Mouse (Mus musculus): Measurements from ENCODE around the gene Nfkbil1. TPM values are rescaled to one million over a fixed set of nuclear protein-coding genes. Genes with fewer than 3 reads are reported as not detected.

The Nfkbil1 gene
- 16.9 and 29.1 TPM in 2 replicates for polyA plus RNA-seq (2012; rRNA removed)

GRCm38 (mm10) chr17:35235614-35236389 lies at the start of gene Nfkbil1:
Nfkbil1 (minus strand) TSS chr17:35235792.
- WGBS: under 1% methylated on average over 35 of the region's 35 CpGs
- peaks cover 17% of the 10 kb centered on the region for H3K4me1 ChIP-seq (ENCODE audit: control insufficient read depth, insufficient read depth, insufficient read length)
- H3K27me3 ChIP-seq (ENCODE audit: control insufficient read depth, insufficient read depth, low read length): no peaks in the 10 kb centered on the region
- peak; percentile 88 to 91 for DNase-seq (ENCODE audit: low read depth in 1 of 2, low spot score in 2 of 2)
- H3K4me3 ChIP-seq (ENCODE audit: extremely low read depth, insufficient read depth, insufficient read length): peak within 1 kb of the TSS; percentile 60
- H3K36me3 ChIP-seq (ENCODE audit: control insufficient read depth, insufficient read depth, low read length): 0 out of 2 replicates have a peak, but pooled peaks cover 2% of the 10 kb centered on the region
- peak within 1 kb of the TSS; percentile 97 for H3K27ac ChIP-seq (ENCODE audit: insufficient read depth, low read length)
- TF ChIP-seq POLR2A (IDR thresholded peaks at IDR 0.05; ENCODE audit: low read depth, low read length) (no peak; the same call in none of the 2 replicates), CTCF (IDR thresholded peaks at IDR 0.05; ENCODE audit: extremely low read depth, insufficient read depth, insufficient read length, insufficient replicate concordance) (no peak)

DNA sequence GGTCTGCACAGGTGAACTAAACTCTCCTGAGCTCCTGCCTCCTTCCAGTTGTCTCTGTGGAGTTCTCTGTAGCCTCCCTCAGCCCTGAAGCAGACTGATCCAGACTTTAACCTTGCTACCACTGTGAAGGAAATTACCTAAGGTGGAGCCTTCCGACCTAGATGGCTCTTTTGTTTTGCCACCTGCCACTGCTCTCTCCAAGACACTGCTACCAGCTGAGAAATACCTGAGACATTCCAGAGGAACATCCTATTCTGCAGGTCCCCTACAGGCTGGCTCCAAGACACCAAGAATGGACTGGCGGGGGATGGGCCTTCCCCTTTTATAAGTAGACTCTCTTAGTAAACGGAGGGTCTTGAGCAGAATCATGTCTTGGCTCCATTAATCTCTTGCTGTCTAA lies 44.7 kb upstream of the Nfkbil1 start:
- DNase-seq (ENCODE audit: low read depth in 1 of 2, low spot score in 2 of 2): no peak
- Histone ChIP-seq H3K4me3 (ENCODE audit: extremely low read depth, insufficient read depth, insufficient read length) (no peak overlapping the region), H3K27me3 (ENCODE audit: control insufficient read depth, insufficient read depth, low read length) (peaks cover 2% of the 10 kb centered on the region; the same call in 1 of the 2 replicates), H3K36me3 (ENCODE audit: control insufficient read depth, insufficient read depth, low read length) (no peaks in the 10 kb centered on the region), H3K4me1 (ENCODE audit: control insufficient read depth, insufficient read depth, insufficient read length) (no peaks in the 10 kb centered on the region), H3K27ac (ENCODE audit: insufficient read depth, low read length) (no peak overlapping the region)
- TF ChIP-seq CTCF (IDR thresholded peaks at IDR 0.05; ENCODE audit: extremely low read depth, insufficient read depth, insufficient read length, insufficient replicate concordance): no peak
- TF ChIP-seq POLR2A (IDR thresholded peaks at IDR 0.05; ENCODE audit: low read depth, low read length): no peak
- WGBS: 75% methylated on average over 3 of the region's 3 CpGs

DNA sequence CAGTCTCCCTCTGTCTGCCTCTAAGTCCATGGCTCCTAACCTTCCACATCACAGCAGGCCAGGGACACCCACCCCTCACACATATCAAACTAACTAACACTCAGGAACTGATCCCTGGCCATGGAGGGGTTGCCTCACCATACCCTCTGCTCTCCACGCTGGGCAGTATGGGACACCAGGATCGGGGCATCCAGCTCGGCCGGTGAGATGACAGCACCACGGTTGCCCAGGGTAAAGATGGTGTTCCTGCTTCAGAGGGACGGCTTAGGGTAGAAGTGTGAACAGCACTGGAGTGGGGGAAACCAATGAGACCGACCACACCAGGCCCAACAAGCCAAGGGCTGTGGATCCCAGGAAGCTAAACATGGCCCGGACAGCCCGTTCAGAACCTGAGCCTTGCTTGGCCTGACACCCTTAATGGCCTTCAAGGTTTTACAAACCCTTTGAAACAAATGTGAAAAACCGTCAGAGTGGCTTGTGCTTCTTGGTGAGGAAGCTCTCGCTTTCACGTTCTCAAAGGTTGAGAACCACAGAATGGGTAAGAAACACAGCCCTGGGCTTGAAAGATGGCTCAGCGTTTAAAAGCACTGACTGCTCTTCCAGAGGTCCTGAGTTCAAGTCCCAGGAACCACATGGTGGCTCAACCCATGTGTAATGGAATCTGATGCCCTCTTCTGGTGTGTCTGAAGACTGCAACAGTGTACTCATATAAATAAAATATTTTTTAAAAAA lies 43.5 kb upstream of the Nfkbil1 start:
- TF ChIP-seq CTCF (IDR thresholded peaks at IDR 0.05; ENCODE audit: extremely low read depth, insufficient read depth, insufficient read length, insufficient replicate concordance): no peak
- no peaks in the 10 kb centered on the region for H3K36me3 ChIP-seq (ENCODE audit: control insufficient read depth, insufficient read depth, low read length)
- H3K27me3 ChIP-seq (ENCODE audit: control insufficient read depth, insufficient read depth, low read length): no peaks in the 10 kb centered on the region
- no peak for DNase-seq (ENCODE audit: low read depth in 1 of 2, low spot score in 2 of 2)
- H3K4me1 ChIP-seq (ENCODE audit: control insufficient read depth, insufficient read depth, insufficient read length): peaks cover 2% of the 10 kb centered on the region; the same call in 1 of the 2 replicates
- H3K27ac ChIP-seq (ENCODE audit: insufficient read depth, low read length): no peak overlapping the region
- WGBS: 87% methylated on average over 13 of the region's 13 CpGs
- no peak overlapping the region for H3K4me3 ChIP-seq (ENCODE audit: extremely low read depth, insufficient read depth, insufficient read length)

DNA sequence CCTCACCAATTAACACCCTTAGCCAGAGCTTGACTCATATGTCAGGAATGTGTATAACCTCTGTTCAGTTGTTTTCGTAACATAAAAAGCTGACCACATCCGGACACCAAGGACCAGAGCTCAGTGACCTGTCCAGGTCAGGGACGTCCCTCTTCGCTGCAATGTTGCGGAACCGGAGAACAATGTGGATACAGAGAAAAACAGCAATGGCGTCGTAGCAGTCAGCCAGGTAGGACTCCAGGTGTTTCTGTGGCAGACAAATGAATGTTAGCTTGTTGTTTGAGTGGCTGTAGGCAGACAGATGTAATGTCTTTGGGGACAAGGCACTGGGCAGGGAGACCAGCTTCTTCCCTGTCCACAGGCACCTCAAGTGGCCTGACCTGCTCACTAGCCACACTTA lies 42.5 kb upstream of the Nfkbil1 start:
- no peak for DNase-seq (ENCODE audit: low read depth in 1 of 2, low spot score in 2 of 2)
- H3K27ac ChIP-seq (ENCODE audit: insufficient read depth, low read length): no peak overlapping the region
- 82% methylated on average over 8 of the region's 8 CpGs for WGBS
- no peak for TF ChIP-seq CTCF (IDR thresholded peaks at IDR 0.05; ENCODE audit: extremely low read depth, insufficient read depth, insufficient read length, insufficient replicate concordance)
- no peak for TF ChIP-seq POLR2A (IDR thresholded peaks at IDR 0.05; ENCODE audit: low read depth, low read length)
- no peak overlapping the region for H3K4me3 ChIP-seq (ENCODE audit: extremely low read depth, insufficient read depth, insufficient read length)
- peaks cover 2% of the 10 kb centered on the region; the same call in 1 of the 2 replicates for H3K4me1 ChIP-seq (ENCODE audit: control insufficient read depth, insufficient read depth, insufficient read length)
- no peaks in the 10 kb centered on the region for H3K36me3 ChIP-seq (ENCODE audit: control insufficient read depth, insufficient read depth, low read length)
- H3K27me3 ChIP-seq (ENCODE audit: control insufficient read depth, insufficient read depth, low read length): no peaks in the 10 kb centered on the region

GRCm38 (mm10) chr17:35276304-35276864 lies 40.8 kb upstream of the Nfkbil1 start:
- no peak overlapping the region for H3K27ac ChIP-seq (ENCODE audit: insufficient read depth, low read length)
- H3K36me3 ChIP-seq (ENCODE audit: control insufficient read depth, insufficient read depth, low read length): no peaks in the 10 kb centered on the region
- no peaks in the 10 kb centered on the region for H3K27me3 ChIP-seq (ENCODE audit: control insufficient read depth, insufficient read depth, low read length)
- TF ChIP-seq CTCF (IDR thresholded peaks at IDR 0.05; ENCODE audit: extremely low read depth, insufficient read depth, insufficient read length, insufficient replicate concordance) (no peak), POLR2A (IDR thresholded peaks at IDR 0.05; ENCODE audit: low read depth, low read length) (no peak)
- WGBS: 31% methylated on average over 13 of the region's 13 CpGs
- no peak for DNase-seq (ENCODE audit: low read depth in 1 of 2, low spot score in 2 of 2)
- H3K4me3 ChIP-seq (ENCODE audit: extremely low read depth, insufficient read depth, insufficient read length): no peak overlapping the region
- peaks cover 2% of the 10 kb centered on the region; the same call in 1 of the 2 replicates for H3K4me1 ChIP-seq (ENCODE audit: control insufficient read depth, insufficient read depth, insufficient read length)

DNA sequence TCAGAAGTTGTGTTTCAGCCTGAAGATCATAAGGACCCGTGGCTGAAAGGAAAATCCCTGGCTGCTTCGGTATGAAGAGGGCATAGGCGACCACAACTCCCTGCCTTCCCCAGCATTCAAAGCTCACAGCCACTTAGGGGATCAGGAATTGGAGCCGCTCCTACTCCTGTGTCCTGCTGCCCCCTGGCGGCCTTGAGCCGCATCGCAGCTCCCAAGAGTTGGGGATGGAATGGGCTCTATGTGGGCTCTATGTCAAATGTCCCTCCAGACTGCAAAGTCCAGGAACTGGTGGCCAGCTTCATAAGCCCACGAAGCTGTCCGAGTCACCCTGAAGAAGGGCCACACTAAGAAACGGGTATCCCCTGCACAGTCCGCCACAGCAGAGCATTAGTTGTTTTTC lies 39.2 kb upstream of the Nfkbil1 start:
- Histone ChIP-seq H3K36me3 (ENCODE audit: control insufficient read depth, insufficient read depth, low read length) (no peaks in the 10 kb centered on the region), H3K4me3 (ENCODE audit: extremely low read depth, insufficient read depth, insufficient read length) (no peak overlapping the region), H3K27me3 (ENCODE audit: control insufficient read depth, insufficient read depth, low read length) (no peaks in the 10 kb centered on the region), H3K4me1 (ENCODE audit: control insufficient read depth, insufficient read depth, insufficient read length) (peaks cover 2% of the 10 kb centered on the region; the same call in 1 of the 2 replicates), H3K27ac (ENCODE audit: insufficient read depth, low read length) (no peak overlapping the region)
- WGBS: 3% methylated on average over 11 of the region's 11 CpGs
- TF ChIP-seq CTCF (IDR thresholded peaks at IDR 0.05; ENCODE audit: extremely low read depth, insufficient read depth, insufficient read length, insufficient replicate concordance) (peak; percentile 95), POLR2A (IDR thresholded peaks at IDR 0.05; ENCODE audit: low read depth, low read length) (no peak)
- peak in 1 of 2 experiments; percentile 88 for DNase-seq (ENCODE audit: low read depth in 1 of 2, low spot score in 2 of 2)

All from spleen, adult 2 months (tissue).